Mouse (Mus musculus) CH12.LX (cell line): ENCODE data around the gene Capn11. TPM values are rescaled to one million over a fixed set of nuclear protein-coding genes. Genes with fewer than 3 reads are reported as not detected.

Experiments
- DNase-seq: peaks from one replicate; pipeline ENCODE4 v3.0.0-alpha.2; 2013; ENCODE audit errors: extremely low read depth
- H3K27ac ChIP-seq: 2 replicates; pipeline ENCODE4 v1.5.1; 2012; ENCODE audit warnings: low read depth, mild to moderate bottlenecking, control low read depth, moderate library complexity; ENCODE audit not compliant: insufficient read depth
- H3K27me3 ChIP-seq: replicated peaks from 2 replicates; pipeline ENCODE3; 2012; ENCODE audit warnings: inconsistent platforms
- H3K36me3 ChIP-seq, 2 experiments: replicated peaks in 1 of 2; 2 replicates each; pipeline versions ENCODE3 to v1.6.1; 2012; ENCODE audit warnings: inconsistent platforms in 1 of 2, low read length in 1 of 2, mild to moderate bottlenecking in 1 of 2, mixed read lengths in 1 of 2, moderate library complexity in 1 of 2; ENCODE audit not compliant: control insufficient read depth in 1 of 2, insufficient read depth in 1 of 2
- H3K4me1 ChIP-seq, 2 experiments: 2 replicates each; pipeline ENCODE4 v1.6.1; 2012; ENCODE audit warnings: inconsistent platforms in 1 of 2, moderate library complexity in 1 of 2; ENCODE audit not compliant: insufficient read depth in 2 of 2, control insufficient read depth in 1 of 2
- H3K4me2 ChIP-seq: 2 replicates; pipeline ENCODE4 v1.6.1; 2012; ENCODE audit warnings: low read depth, mild to moderate bottlenecking, control low read depth; ENCODE audit not compliant: poor library complexity, insufficient read depth, severe bottlenecking
- H3K4me3 ChIP-seq, 3 experiments: fragments of 150-350 bp in 1 of 3; sonication (generic) in 1 of 3; replicated peaks in 1 of 3; 2 replicates each; pipeline versions ENCODE3 to v1.5.1; 2011 to 2012; ENCODE audit warnings: low read depth in 2 of 3, low read length in 2 of 3, mild to moderate bottlenecking in 2 of 3, moderate library complexity in 2 of 3, control low read depth in 1 of 3, improper control_type of control experiment in 1 of 3, inconsistent platforms in 1 of 3, mixed read lengths in 1 of 3; ENCODE audit not compliant: poor library complexity in 1 of 3
- H3K79me2 ChIP-seq: replicated peaks from 2 replicates; pipeline ENCODE4 v1.6.1; 2012; ENCODE audit warnings: mild to moderate bottlenecking, moderate library complexity; ENCODE audit not compliant: control insufficient read depth, poor library complexity, insufficient read depth, severe bottlenecking; ENCODE audit errors: extremely low read depth
- H3K9ac ChIP-seq: 2 replicates; pipeline ENCODE4 v1.6.1; 2012; ENCODE audit warnings: low read depth, mild to moderate bottlenecking, control low read depth, moderate library complexity; ENCODE audit not compliant: insufficient read depth
- H3K9me3 ChIP-seq: replicated peaks from 2 replicates; pipeline ENCODE3; 2012; ENCODE audit warnings: low read length, inconsistent platforms, mixed read lengths
- BHLHE40 ChIP-seq: IDR thresholded peaks from 2 replicates; pipeline ENCODE4 v1.6.1; 2011; ENCODE audit warnings: mild to moderate bottlenecking, low read depth, low read length, improper control_type of control experiment
- CTCF ChIP-seq, 2 experiments: IDR thresholded peaks in 1 of 2; conservative IDR thresholded peaks in 1 of 2; 2 replicates each; pipeline ENCODE4 v1.5.1; 2011 to 2012; ENCODE audit warnings: low read depth in 2 of 2, low read length in 2 of 2, improper control_type of control experiment in 1 of 2, inconsistent platforms in 1 of 2, mild to moderate bottlenecking in 1 of 2, moderate library complexity in 1 of 2
- E2F4 ChIP-seq: IDR thresholded peaks from 2 replicates; pipeline ENCODE4 v1.6.1; 2011; ENCODE audit warnings: low read depth, low read length, improper control_type of control experiment; ENCODE audit not compliant: insufficient replicate concordance
- JUN ChIP-seq: IDR thresholded peaks from 2 replicates; pipeline ENCODE4 v1.6.1; 2011; ENCODE audit warnings: low read depth, mild to moderate bottlenecking, low read length, improper control_type of control experiment, moderate library complexity; ENCODE audit not compliant: insufficient read depth
- KAT2A ChIP-seq: IDR thresholded peaks from 2 replicates; pipeline ENCODE4 v1.6.1; 2012; ENCODE audit warnings: low read length, improper control_type of control experiment, inconsistent platforms; ENCODE audit not compliant: insufficient replicate concordance
- MAZ ChIP-seq: IDR thresholded peaks from 2 replicates; pipeline ENCODE4 v1.6.1; 2012; ENCODE audit warnings: low read depth, mild to moderate bottlenecking, inconsistent platforms, low read length, improper control_type of control experiment, moderate library complexity
- MEF2A ChIP-seq: IDR thresholded peaks from 2 replicates; pipeline ENCODE4 v1.6.1; 2014; ENCODE audit warnings: low read depth, mild to moderate bottlenecking, inconsistent platforms, low read length, improper control_type of control experiment, borderline replicate concordance
- MXI1 ChIP-seq: IDR thresholded peaks from 2 replicates; pipeline ENCODE4 v1.6.1; 2011; ENCODE audit warnings: mild to moderate bottlenecking, low read depth, low read length, improper control_type of control experiment
- POLR2AphosphoS2 ChIP-seq: IDR thresholded peaks from 2 replicates; pipeline ENCODE4 v1.6.1; 2011; ENCODE audit warnings: low read depth, low read length, improper control_type of control experiment
- RAD21 ChIP-seq: IDR thresholded peaks from 2 replicates; pipeline ENCODE4 v1.6.1; 2011; ENCODE audit warnings: low read depth, mild to moderate bottlenecking, low read length, improper control_type of control experiment, moderate library complexity
- RCOR1 ChIP-seq: conservative IDR thresholded peaks from 2 replicates; pipeline ENCODE4 v1.6.1; 2012; ENCODE audit warnings: low read depth, mild to moderate bottlenecking, inconsistent platforms, low read length, improper control_type of control experiment
- TCF12 ChIP-seq: IDR thresholded peaks from 2 replicates; pipeline ENCODE4 v1.6.1; 2014; ENCODE audit warnings: low read depth, mild to moderate bottlenecking, inconsistent platforms, low read length, improper control_type of control experiment
- USF2 ChIP-seq: conservative IDR thresholded peaks from 2 replicates; pipeline ENCODE4 v1.6.1; 2011; ENCODE audit warnings: low read depth, low read length, improper control_type of control experiment
- ZKSCAN1 ChIP-seq: IDR thresholded peaks from 2 replicates; pipeline ENCODE4 v1.6.1; 2012; ENCODE audit warnings: low read depth, inconsistent platforms, low read length, improper control_type of control experiment, borderline replicate concordance
- ZNF384 ChIP-seq: IDR thresholded peaks from 2 replicates; pipeline ENCODE4 v1.6.1; 2012; ENCODE audit warnings: low read depth, low read length, improper control_type of control experiment, inconsistent platforms
- dilution Hi-C: fragments of 300-500 bp; cut with MboI; formaldehyde crosslinking; loops from 2 replicates; pipeline ENCODE4 v1.14.3; 2020; ENCODE audit warnings: low sequenced_read_pairs; ENCODE audit not compliant: extremely low pct_unique_long_range_greater_than_20kb, extremely low pct_ligation_motif_present
- in situ Hi-C: fragments of 300-500 bp; cut with MboI; formaldehyde crosslinking; loops from 3 replicates; pipeline ENCODE4 v1.14.3; 2019; ENCODE audit warnings: low sequenced_read_pairs, low pct_ligation_motif_present, low pct_unique_long_range_greater_than_20kb, mixed read lengths
- polyA plus RNA-seq: library from polyadenylated mRNA; unstranded; fragments of >175 nt; gene quantifications from 2 replicates; pipeline ENCODE4 v1.2.1, GENCODE M21; 2012; ENCODE audit warnings: low read depth; ENCODE audit not compliant: insufficient read length
- total RNA-seq, 2 experiments: library from RNA; depleted of rRNA; stranded (reverse); fragments of 300-350 nt in 1 of 2; fragments of >200 nt in 1 of 2; gene quantifications; 2 replicates each; pipeline ENCODE4 v1.2.3; 2012 to 2014

The Capn11 gene
- total and polyA plus RNA-seq, 3 experiments: 0.09 TPM; not detected in 2

DNA sequence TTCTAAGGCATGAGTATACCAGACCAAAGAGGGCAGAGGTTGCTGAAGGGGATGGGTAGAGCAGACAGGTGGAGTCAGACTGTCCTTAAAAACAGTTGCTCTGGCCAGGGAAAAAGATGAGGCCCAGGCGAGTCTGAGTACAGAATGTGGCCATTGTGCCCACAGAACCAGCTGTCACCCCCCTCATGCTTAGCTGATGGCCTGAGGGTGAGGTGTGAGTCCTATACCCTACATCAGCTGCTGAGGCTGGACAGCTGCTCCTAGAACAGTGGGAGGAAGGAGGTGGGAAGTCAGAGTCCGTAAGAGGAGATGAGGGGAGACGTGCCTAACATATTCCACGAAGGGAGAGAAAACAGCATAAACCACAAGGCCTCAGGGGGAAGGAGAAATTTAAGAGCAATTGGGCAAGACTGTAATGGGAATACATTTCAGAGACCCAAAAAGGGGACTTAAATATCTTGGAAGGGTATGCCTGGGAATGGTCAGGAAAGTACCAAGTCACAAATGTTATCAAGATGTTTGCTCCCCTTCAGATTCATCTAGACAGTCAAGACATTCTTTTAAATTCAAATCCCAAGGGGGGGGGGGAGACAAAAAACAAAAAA, 43.0 kb downstream of the Capn11 start:
- Histone ChIP-seq H3K36me3 (no peaks in the 10 kb centered on the region), H3K9ac (no peak overlapping the region), H3K79me2 (no peaks in the 10 kb centered on the region), H3K4me2 (no peak overlapping the region), H3K27me3 (peaks cover 1% of the 10 kb centered on the region), H3K27ac (no peak overlapping the region), H3K4me1 (peaks cover 0 to 19% of the 10 kb centered on the region in 2 experiments; a peak in 2 of 4 replicates), H3K4me3 (no peak overlapping the region), H3K9me3 (no peaks in the 10 kb centered on the region)
- in situ Hi-C loops: no loop called here
- dilution Hi-C loops: no loop called here
- no peak for DNase-seq
- TF ChIP-seq RCOR1: no peak
- no peak for TF ChIP-seq ZNF384
- TF ChIP-seq MAZ: no peak
- no peak for TF ChIP-seq ZKSCAN1
- TF ChIP-seq E2F4: no peak
- TF ChIP-seq CTCF (conservative IDR thresholded peaks at IDR 0.05 in 1 of 2, IDR thresholded peaks at IDR 0.05 in 1 of 2; ENCODE audit: low read depth in 2 of 2, low read length in 2 of 2): no peak
- TF ChIP-seq MXI1: no peak
- no peak for TF ChIP-seq KAT2A
- no peak for TF ChIP-seq USF2
- TF ChIP-seq MEF2A: no peak

- Histone ChIP-seq H3K9me3 (no peaks in the 10 kb centered on the region), H3K79me2 (no peaks in the 10 kb centered on the region), H3K4me2 (no peak overlapping the region), H3K27me3 (peaks cover 1% of the 10 kb centered on the region), H3K4me3 (no peak overlapping the region), H3K4me1 (peaks cover 0 to 7% of the 10 kb centered on the region in 2 experiments; a peak in 2 of 4 replicates), H3K27ac (no peak overlapping the region)
- dilution Hi-C loops: no loop called here
- TF ChIP-seq JUN: no peak
- TF ChIP-seq E2F4: no peak
- no peak for TF ChIP-seq RAD21
- no peak for TF ChIP-seq POLR2AphosphoS2
- no peak for TF ChIP-seq BHLHE40
- no peak for TF ChIP-seq MAZ
- TF ChIP-seq TCF12: no peak
- TF ChIP-seq, all 38 proteins: peak for 0
- Histone ChIP-seq H3K9ac (no peak overlapping the region), H3K36me3 (no peaks in the 10 kb centered on the region)
- no peak for DNase-seq
- in situ Hi-C loops: no loop called here
Observed at GRCm38 (mm10) chr17:45612921-45613320, 46.2 kb downstream of the Capn11 start.
